Mouse (Mus musculus): ENCODE measurements around the gene Cyp21a1. TPM values are rescaled to one million over a fixed set of nuclear protein-coding genes. Genes with fewer than 3 reads are reported as not detected.

The Cyp21a1 gene
- total RNA-seq, 1 experiment from 2014 or later, result not detected

Other genes with a start within 250 kb of the Cyp21a1 start
- gene Notch4, start 240.3 kb downstream of the Cyp21a1 start, total RNA-seq (2017), result 0.35 and 0.56 TPM in 2 replicates
- 27.3 and 31.2 TPM in 2 replicates for gene Gpsm3, start 214.8 kb downstream of the Cyp21a1 start, total RNA-seq (2017)
- gene Pbx2, start 213.3 kb downstream of the Cyp21a1 start, total RNA-seq (2017), result 33.1 and 51.5 TPM in 2 replicates
- gene Ager, start 206.7 kb downstream of the Cyp21a1 start, total RNA-seq (2017), result 1.5 and 2.4 TPM in 2 replicates
- 6.6 and 18.0 TPM in 2 replicates for gene Rnf5, start 200.9 kb downstream of the Cyp21a1 start, total RNA-seq (2017)
- 21.9 and 22.8 TPM in 2 replicates for gene Agpat1, start 200.3 kb downstream of the Cyp21a1 start, total RNA-seq (2017)
- gene Egfl8, start 188.6 kb downstream of the Cyp21a1 start, total RNA-seq (2017), result 1.3 and 4.5 TPM in 2 replicates
- 23.2 and 27.6 TPM in 2 replicates for gene Ppt2, start 176.1 kb downstream of the Cyp21a1 start, total RNA-seq (2017)
- 0.13 TPM in 1 of 2 replicates, not detected in the other for gene Prrt1, start 175.0 kb downstream of the Cyp21a1 start, total RNA-seq (2017)
- gene Fkbpl, start 159.8 kb downstream of the Cyp21a1 start, total RNA-seq (2017), result 24.1 and 35.8 TPM in 2 replicates
- 12.3 and 19.9 TPM in 2 replicates for gene Atf6b, start 157.4 kb downstream of the Cyp21a1 start, total RNA-seq (2017)
- gene Tnxb, start 134.0 kb downstream of the Cyp21a1 start, total RNA-seq (2017), result 0.05 TPM in 1 of 2 replicates, not detected in the other
- 1.0 and 1.4 TPM in 2 replicates for gene C4b, start 60.7 kb downstream of the Cyp21a1 start, total RNA-seq (2017)
- 26.7 and 35.4 TPM in 2 replicates for gene Stk19, start 32.4 kb upstream of the Cyp21a1 start, total RNA-seq (2017)
- 16.4 and 18.6 TPM in 2 replicates for gene Dxo, start 32.5 kb upstream of the Cyp21a1 start, total RNA-seq (2017)
- 44.0 and 55.5 TPM in 2 replicates for gene Skiv2l, start 45.6 kb upstream of the Cyp21a1 start, total RNA-seq (2017)
- 40.6 and 41.3 TPM in 2 replicates for gene Nelfe, start 45.8 kb upstream of the Cyp21a1 start, total RNA-seq (2017)
- gene Cfb, start 58.0 kb upstream of the Cyp21a1 start, total RNA-seq (2017), result not detected in 2 replicates
- 11.3 and 15.1 TPM in 2 replicates for gene Zbtb12, start 74.9 kb upstream of the Cyp21a1 start, total RNA-seq (2017)
- gene Gm20547, start 77.5 kb upstream of the Cyp21a1 start, total RNA-seq (2017), result not detected in 2 replicates
- 3.3 TPM in 1 of 2 replicates, not detected in the other for gene C2, start 93.7 kb upstream of the Cyp21a1 start, total RNA-seq (2017)
- gene Ehmt2, start 93.9 kb upstream of the Cyp21a1 start, total RNA-seq (2017), result 106 and 109 TPM in 2 replicates
- gene Slc44a4, start 109.9 kb upstream of the Cyp21a1 start, total RNA-seq (2017), result 0.19 TPM in 1 of 2 replicates, not detected in the other
- 6.9 and 12.1 TPM in 2 replicates for gene Neu1, start 126.7 kb upstream of the Cyp21a1 start, total RNA-seq (2017)
- gene Hspa1b, start 154.7 kb upstream of the Cyp21a1 start, total RNA-seq (2017), result 18.4 and 24.7 TPM in 2 replicates
- gene Gm20481, start 165.4 kb upstream of the Cyp21a1 start, total RNA-seq (2017), result 1.1 TPM in 1 of 2 replicates, not detected in the other
- gene Hspa1a, start 167.6 kb upstream of the Cyp21a1 start, total RNA-seq (2017), result 16.3 and 22.9 TPM in 2 replicates
- gene Hspa1l, start 168.1 kb upstream of the Cyp21a1 start, total RNA-seq (2017), result 0.05 TPM in 1 of 2 replicates, not detected in the other
- 28.5 and 39.0 TPM in 2 replicates for gene Lsm2, start 177.3 kb upstream of the Cyp21a1 start, total RNA-seq (2017)
- gene Vars, start 196.4 kb upstream of the Cyp21a1 start, total RNA-seq (2017), result 228 and 415 TPM in 2 replicates
- gene Vwa7, start 212.0 kb upstream of the Cyp21a1 start, total RNA-seq (2017), result 0.38 and 0.45 TPM in 2 replicates
- gene Sapcd1, start 223.5 kb upstream of the Cyp21a1 start, total RNA-seq (2017), result 1.7 TPM in 1 of 2 replicates, not detected in the other
- gene Msh5, start 242.2 kb upstream of the Cyp21a1 start, total RNA-seq (2017), result 3.7 and 7.9 TPM in 2 replicates
- gene Clic1, start 245.4 kb upstream of the Cyp21a1 start, total RNA-seq (2017), result 294 and 299 TPM in 2 replicates

Measured in hematopoietic stem cell, adult 5-6 weeks (primary cell).